Mouse (Mus musculus): ENCODE data around the gene Gpc3. TPM values are rescaled to one million over a fixed set of nuclear protein-coding genes. Genes with fewer than 3 reads are reported as not detected.
"Not testable (repeated sequence)": the region's sequence is repeated elsewhere in the genome, so short reads cannot be mapped to it uniquely, and the experiment has no call there.

Gpc3 gene
- polyA plus RNA-seq, 1 experiment: not detected

- no peak for TF ChIP-seq POLR2A (IDR thresholded peaks at IDR 0.05; ENCODE audit: insufficient read depth, low read depth, low read length)
- no peak for TF ChIP-seq CTCF (IDR thresholded peaks at IDR 0.05; ENCODE audit: insufficient read depth, low read depth, low read length)
- no peak overlapping the region for H3K27ac ChIP-seq (ENCODE audit: insufficient read depth, low read depth, low read length)
- 46% methylated on average over 3 of the region's 3 CpGs for WGBS
- no peak overlapping the region for H3K4me3 ChIP-seq (ENCODE audit: insufficient read depth, low read depth, low read length)
- no peaks in the 10 kb centered on the region for H3K4me1 ChIP-seq (ENCODE audit: control insufficient read depth, insufficient read depth, low read length)
Measured at GRCm38 (mm10) chrX:52375129-52375528, 238.6 kb downstream of the Gpc3 start.

- Histone ChIP-seq H3K27ac (ENCODE audit: insufficient read depth, low read depth, low read length) (no peak overlapping the region), H3K4me3 (ENCODE audit: insufficient read depth, low read depth, low read length) (no peak overlapping the region), H3K4me1 (ENCODE audit: control insufficient read depth, insufficient read depth, low read length) (no peaks in the 10 kb centered on the region)
- TF ChIP-seq CTCF (IDR thresholded peaks at IDR 0.05; ENCODE audit: insufficient read depth, low read depth, low read length) (no peak), POLR2A (IDR thresholded peaks at IDR 0.05; ENCODE audit: insufficient read depth, low read depth, low read length) (no peak)
- 83% methylated on average over 14 of the region's 14 CpGs for WGBS
Measured at GRCm38 (mm10) chrX:52374209-52374608, 239.5 kb downstream of the Gpc3 start.

GRCm38 (mm10) chrX:52372436-52372835, 241.3 kb downstream of the Gpc3 start:
- no peak for TF ChIP-seq POLR2A (IDR thresholded peaks at IDR 0.05; ENCODE audit: insufficient read depth, low read depth, low read length)
- TF ChIP-seq CTCF (IDR thresholded peaks at IDR 0.05; ENCODE audit: insufficient read depth, low read depth, low read length): no peak
- 83% methylated on average over 5 of the region's 5 CpGs for WGBS
- Histone ChIP-seq H3K4me3 (ENCODE audit: insufficient read depth, low read depth, low read length) (no peak overlapping the region), H3K4me1 (ENCODE audit: control insufficient read depth, insufficient read depth, low read length) (no peaks in the 10 kb centered on the region), H3K27ac (ENCODE audit: insufficient read depth, low read depth, low read length) (no peak overlapping the region)

- no peak overlapping the region for H3K4me3 ChIP-seq (ENCODE audit: insufficient read depth, low read depth, low read length)
- TF ChIP-seq POLR2A (IDR thresholded peaks at IDR 0.05; ENCODE audit: insufficient read depth, low read depth, low read length) (no peak), CTCF (IDR thresholded peaks at IDR 0.05; ENCODE audit: insufficient read depth, low read depth, low read length) (no peak)
- no peaks in the 10 kb centered on the region for H3K4me1 ChIP-seq (ENCODE audit: control insufficient read depth, insufficient read depth, low read length)
- no peak overlapping the region for H3K27ac ChIP-seq (ENCODE audit: insufficient read depth, low read depth, low read length)
- 16% methylated on average over 8 of the region's 8 CpGs for WGBS
Measured at GRCm38 (mm10) chrX:52369938-52370758, 243.6 kb downstream of the Gpc3 start.

GRCm38 (mm10) chrX:52369304-52369937, 244.3 kb downstream of the Gpc3 start:
- Histone ChIP-seq H3K27ac (ENCODE audit: insufficient read depth, low read depth, low read length) (no peak overlapping the region), H3K4me1 (ENCODE audit: control insufficient read depth, insufficient read depth, low read length) (no peaks in the 10 kb centered on the region), H3K4me3 (ENCODE audit: insufficient read depth, low read depth, low read length) (no peak overlapping the region)
- TF ChIP-seq CTCF (IDR thresholded peaks at IDR 0.05; ENCODE audit: insufficient read depth, low read depth, low read length) (no peak), POLR2A (IDR thresholded peaks at IDR 0.05; ENCODE audit: insufficient read depth, low read depth, low read length) (no peak)
- WGBS: 43% methylated on average over 6 of the region's 6 CpGs

- Histone ChIP-seq H3K4me3 (ENCODE audit: insufficient read depth, low read depth, low read length) (no peak overlapping the region), H3K27ac (ENCODE audit: insufficient read depth, low read depth, low read length) (no peak overlapping the region), H3K4me1 (ENCODE audit: control insufficient read depth, insufficient read depth, low read length) (no peaks in the 10 kb centered on the region)
- WGBS: 57% methylated on average over 5 of the region's 5 CpGs
- TF ChIP-seq POLR2A (IDR thresholded peaks at IDR 0.05; ENCODE audit: insufficient read depth, low read depth, low read length): no peak
- TF ChIP-seq CTCF (IDR thresholded peaks at IDR 0.05; ENCODE audit: insufficient read depth, low read depth, low read length): no peak
Measured at GRCm38 (mm10) chrX:52366826-52367225, 246.9 kb downstream of the Gpc3 start.

GRCm38 (mm10) chrX:52365790-52366189, 248.0 kb downstream of the Gpc3 start:
- H3K4me3 ChIP-seq (ENCODE audit: insufficient read depth, low read depth, low read length): no peak overlapping the region
- H3K27ac ChIP-seq (ENCODE audit: insufficient read depth, low read depth, low read length): no peak overlapping the region
- 88% methylated on average over 10 of the region's 10 CpGs for WGBS
- TF ChIP-seq CTCF (IDR thresholded peaks at IDR 0.05; ENCODE audit: insufficient read depth, low read depth, low read length): no peak
- TF ChIP-seq POLR2A (IDR thresholded peaks at IDR 0.05; ENCODE audit: insufficient read depth, low read depth, low read length): no peak
- H3K4me1 ChIP-seq (ENCODE audit: control insufficient read depth, insufficient read depth, low read length): no peaks in the 10 kb centered on the region

GRCm38 (mm10) chrX:52362241-52363011, 251.3 kb downstream of the Gpc3 start:
- WGBS: 90% methylated on average over 4 of the region's 4 CpGs
- TF ChIP-seq CTCF (IDR thresholded peaks at IDR 0.05; ENCODE audit: insufficient read depth, low read depth, low read length) (no peak), POLR2A (IDR thresholded peaks at IDR 0.05; ENCODE audit: insufficient read depth, low read depth, low read length) (no peak)
- Histone ChIP-seq H3K4me3 (ENCODE audit: insufficient read depth, low read depth, low read length) (no peak overlapping the region), H3K4me1 (ENCODE audit: control insufficient read depth, insufficient read depth, low read length) (no peaks in the 10 kb centered on the region), H3K27ac (ENCODE audit: insufficient read depth, low read depth, low read length) (no peak overlapping the region)

- no peak overlapping the region for H3K27ac ChIP-seq (ENCODE audit: insufficient read depth, low read depth, low read length)
- no peak for TF ChIP-seq CTCF (IDR thresholded peaks at IDR 0.05; ENCODE audit: insufficient read depth, low read depth, low read length)
- no peak for TF ChIP-seq POLR2A (IDR thresholded peaks at IDR 0.05; ENCODE audit: insufficient read depth, low read depth, low read length)
- H3K4me3 ChIP-seq (ENCODE audit: insufficient read depth, low read depth, low read length): no peak overlapping the region
- WGBS: 73% methylated on average over 4 of the region's 4 CpGs
- H3K4me1 ChIP-seq (ENCODE audit: control insufficient read depth, insufficient read depth, low read length): no peaks in the 10 kb centered on the region
Measured at GRCm38 (mm10) chrX:52352981-52353380, 260.8 kb downstream of the Gpc3 start.

- not testable (repeated sequence) for H3K4me1 ChIP-seq (ENCODE audit: control insufficient read depth, insufficient read depth, low read length); H3K4me3 ChIP-seq (ENCODE audit: insufficient read depth, low read depth, low read length); H3K27ac ChIP-seq (ENCODE audit: insufficient read depth, low read depth, low read length)
- WGBS: 72% methylated on average over 5 of the region's 5 CpGs
Measured at GRCm38 (mm10) chrX:52350631-52351030, 263.1 kb downstream of the Gpc3 start.

Data from olfactory bulb, adult 2 months (tissue).